Mouse (Mus musculus) midbrain, embryonic 15.5 days (tissue): ENCODE measurements around the gene Cpne4. TPM values are rescaled to one million over a fixed set of nuclear protein-coding genes. Genes with fewer than 3 reads are reported as not detected.
A peak's percentile ranks its signal among the peaks of the same experiment; 100 is the strongest.

ENCODE experiments used
- ATAC-seq: fragments of 200-750 bp; cut with Nextera tagmentation; replicated peaks from 2 replicates; pipeline ENCODE4 v1.8.0; 2017; ENCODE audit warnings: moderate TSS enrichment
- H3K27ac ChIP-seq: fragments of 300-500 bp; sonication (generic); 2 replicates; pipeline ENCODE4 v1.5.1; 2015; ENCODE audit warnings: mild to moderate bottlenecking, inconsistent platforms
- H3K27me3 ChIP-seq: fragments of 300-500 bp; sonication (generic); replicated peaks from 2 replicates; pipeline ENCODE4 v1.6.1; 2015; ENCODE audit warnings: inconsistent platforms
- H3K36me3 ChIP-seq: fragments of 300-500 bp; sonication (generic); replicated peaks from 2 replicates; pipeline ENCODE4 v1.6.1; 2015; ENCODE audit warnings: inconsistent platforms
- H3K4me1 ChIP-seq: fragments of 300-500 bp; sonication (generic); 2 replicates; pipeline ENCODE4 v1.6.1; 2015; ENCODE audit warnings: inconsistent platforms
- H3K4me2 ChIP-seq: fragments of 300-500 bp; sonication (generic); 2 replicates; pipeline ENCODE4 v1.6.1; 2015; ENCODE audit warnings: inconsistent platforms, mild to moderate bottlenecking, moderate library complexity
- H3K4me3 ChIP-seq: fragments of 300-500 bp; sonication (generic); 2 replicates; pipeline ENCODE4 v1.5.1; 2015; ENCODE audit warnings: mild to moderate bottlenecking, inconsistent platforms
- H3K9ac ChIP-seq: fragments of 300-500 bp; sonication (generic); 2 replicates; pipeline ENCODE4 v1.6.1; 2015; ENCODE audit warnings: mild to moderate bottlenecking, inconsistent platforms
- H3K9me3 ChIP-seq: fragments of 300-500 bp; sonication (generic); 2 replicates; pipeline ENCODE4 v1.6.1; 2016; ENCODE audit warnings: inconsistent platforms
- WGBS: fragments of 180-500 bp; shearing (Covaris S2); methylation state at CpG from one replicate; pipeline ENCODE4 v1.1.7; 2015; ENCODE audit warnings: mixed read lengths; 5-methylcytosine and 5-hydroxymethylcytosine counted together
- polyA plus RNA-seq: library from polyadenylated mRNA; unstranded; fragments of >200 nt; fragmentation: Nextera tagmentation; extraction: Ambion mirVana; gene quantifications from 2 replicates; pipeline ENCODE4 v1.2.1, GENCODE M21; 2015

The Cpne4 gene
- polyA plus RNA-seq, 1 experiment from 2014 or later, result 19.6 TPM

DNA sequence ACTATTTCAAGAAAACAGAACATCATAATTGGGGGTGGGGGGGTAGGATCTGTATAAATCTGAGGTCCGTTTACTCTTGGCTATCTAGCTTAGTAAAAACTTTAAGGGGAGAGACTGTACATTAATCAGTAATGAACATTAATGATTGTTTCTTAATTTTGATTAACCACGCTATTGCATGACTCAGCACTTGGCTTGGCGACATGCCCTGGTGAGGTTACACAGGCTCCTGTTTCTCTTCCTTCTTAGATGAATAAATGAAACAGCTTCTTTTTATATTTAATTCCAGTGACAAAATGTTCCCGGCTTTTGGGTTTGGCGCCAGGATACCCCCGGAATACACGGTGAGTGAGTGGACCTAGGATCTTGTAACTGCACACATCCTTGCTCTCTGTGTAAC is 471.1 kb downstream of the Cpne4 start:
- Histone ChIP-seq H3K9ac (no peak overlapping the region), H3K27ac (no peak overlapping the region), H3K4me2 (no peak overlapping the region), H3K4me3 (no peak overlapping the region), H3K9me3 (no peaks in the 10 kb centered on the region), H3K27me3 (no peaks in the 10 kb centered on the region), H3K4me1 (no peaks in the 10 kb centered on the region), H3K36me3 (no peaks in the 10 kb centered on the region)
- ATAC-seq, result no peak
- 93% methylated on average over 7 of the region's 7 CpGs for WGBS

DNA sequence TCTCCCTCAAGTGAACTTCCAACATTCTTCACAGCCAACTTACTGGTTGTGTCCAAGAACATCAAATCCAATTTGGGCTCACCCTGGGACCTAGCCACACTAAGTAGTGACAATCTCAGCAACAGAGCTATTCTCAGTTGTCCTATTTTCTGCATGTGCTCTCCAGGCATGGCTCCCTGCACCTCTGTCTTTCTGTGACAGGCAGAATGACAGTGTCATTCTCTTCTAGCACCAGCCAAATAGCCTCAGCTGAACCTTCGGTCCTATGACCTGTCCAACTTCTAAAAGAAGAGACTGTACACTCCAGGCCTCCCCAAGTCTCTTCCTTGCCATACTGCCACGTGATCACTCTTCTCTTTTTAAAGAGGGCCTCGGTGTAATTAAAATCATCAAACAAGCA is 481.2 kb downstream of the Cpne4 start:
- Histone ChIP-seq H3K9me3 (no peaks in the 10 kb centered on the region), H3K36me3 (no peaks in the 10 kb centered on the region), H3K27ac (no peak overlapping the region), H3K9ac (no peak overlapping the region), H3K4me1 (no peaks in the 10 kb centered on the region), H3K4me2 (no peak overlapping the region), H3K4me3 (no peak overlapping the region), H3K27me3 (no peaks in the 10 kb centered on the region)
- ATAC-seq, result no peak
- 77% methylated on average over 3 of the region's 3 CpGs for WGBS

GRCm38 (mm10) chr9:105032572-105032971 is 485.5 kb downstream of the Cpne4 start:
- no peaks in the 10 kb centered on the region for H3K27me3 ChIP-seq
- 67% methylated on average over 9 of the region's 9 CpGs for WGBS
- H3K4me1 ChIP-seq, result no peaks in the 10 kb centered on the region
- no peak overlapping the region for H3K4me3 ChIP-seq
- H3K4me2 ChIP-seq, result no peak overlapping the region
- H3K9me3 ChIP-seq, result no peaks in the 10 kb centered on the region
- no peaks in the 10 kb centered on the region for H3K36me3 ChIP-seq
- H3K27ac ChIP-seq, result no peak overlapping the region
- no peak overlapping the region for H3K9ac ChIP-seq
- ATAC-seq, result no peak

- Histone ChIP-seq H3K4me2 (no peak overlapping the region), H3K27me3 (no peaks in the 10 kb centered on the region), H3K9me3 (no peaks in the 10 kb centered on the region), H3K27ac (no peak overlapping the region), H3K36me3 (no peaks in the 10 kb centered on the region), H3K9ac (no peak overlapping the region), H3K4me3 (no peak overlapping the region), H3K4me1 (no peaks in the 10 kb centered on the region)
- WGBS, result 90% methylated on average over 7 of the region's 7 CpGs
- no peak for ATAC-seq
Observed at GRCm38 (mm10) chr9:105033641-105034040, 486.6 kb downstream of the Cpne4 start.

- H3K4me1 ChIP-seq, result no peaks in the 10 kb centered on the region
- WGBS, result 73% methylated on average over 3 of the region's 3 CpGs
Observed at GRCm38 (mm10) chr9:105037847-105038246, 490.8 kb downstream of the Cpne4 start.

GRCm38 (mm10) chr9:105046014-105046413 is 498.9 kb downstream of the Cpne4 start:
- Histone ChIP-seq H3K4me2 (no peak overlapping the region), H3K9ac (no peak overlapping the region), H3K36me3 (no peaks in the 10 kb centered on the region), H3K4me1 (peaks cover 18% of the 10 kb centered on the region), H3K9me3 (no peaks in the 10 kb centered on the region), H3K27ac (peak overlapping the region; percentile 12; the same call in 1 of the 2 replicates), H3K27me3 (no peaks in the 10 kb centered on the region), H3K4me3 (no peak overlapping the region)
- no peak for ATAC-seq
- 59% methylated on average over 7 of the region's 7 CpGs for WGBS

More at GRCm38 (mm10) chr9:105037847-105038246, 490.8 kb downstream of the Cpne4 start:
- Histone ChIP-seq H3K4me3 (no peak overlapping the region), H3K27ac (no peak overlapping the region), H3K36me3 (no peaks in the 10 kb centered on the region), H3K27me3 (no peaks in the 10 kb centered on the region), H3K9ac (no peak overlapping the region), H3K9me3 (no peaks in the 10 kb centered on the region), H3K4me2 (no peak overlapping the region)
- ATAC-seq, result no peak

DNA sequence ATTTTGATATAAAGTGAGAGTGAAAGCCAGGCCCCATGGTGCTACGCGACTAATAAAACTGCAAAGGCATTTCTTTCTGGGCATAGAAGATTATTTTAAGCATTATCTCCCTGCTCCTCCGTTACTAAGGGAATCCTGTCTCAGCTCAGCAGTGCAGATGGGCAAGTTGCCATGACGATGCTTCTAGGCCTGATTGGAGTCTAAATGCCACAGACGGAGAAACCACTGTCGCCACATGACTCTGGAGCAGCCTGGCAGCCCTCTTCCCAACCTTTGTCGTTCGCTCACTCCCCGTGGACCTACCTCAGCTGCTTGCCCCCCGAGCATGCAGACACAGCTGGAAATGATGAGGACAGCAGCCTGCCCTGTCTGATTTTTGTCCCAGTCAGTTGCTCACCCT is 501.3 kb downstream of the Cpne4 start:
- peak; percentile 81 for ATAC-seq
- H3K36me3 ChIP-seq, result no peaks in the 10 kb centered on the region
- no peaks in the 10 kb centered on the region for H3K27me3 ChIP-seq
- no peaks in the 10 kb centered on the region for H3K9me3 ChIP-seq
- H3K4me2 ChIP-seq, result no peak overlapping the region
- no peak overlapping the region for H3K4me3 ChIP-seq
- H3K9ac ChIP-seq, result no peak overlapping the region
- WGBS, result 23% methylated on average over 10 of the region's 10 CpGs
- peak overlapping the region; percentile 74 for H3K27ac ChIP-seq
- peaks cover 18% of the 10 kb centered on the region for H3K4me1 ChIP-seq

- Histone ChIP-seq H3K4me1 (peaks cover 29% of the 10 kb centered on the region), H3K27me3 (no peaks in the 10 kb centered on the region), H3K9me3 (no peaks in the 10 kb centered on the region), H3K36me3 (no peaks in the 10 kb centered on the region), H3K4me3 (no peak overlapping the region), H3K27ac (no peak overlapping the region), H3K9ac (no peak overlapping the region), H3K4me2 (no peak overlapping the region)
- 60% methylated on average over 2 of the region's 2 CpGs for WGBS
- no peak for ATAC-seq
Observed at GRCm38 (mm10) chr9:105049636-105050035, 502.6 kb downstream of the Cpne4 start.

DNA sequence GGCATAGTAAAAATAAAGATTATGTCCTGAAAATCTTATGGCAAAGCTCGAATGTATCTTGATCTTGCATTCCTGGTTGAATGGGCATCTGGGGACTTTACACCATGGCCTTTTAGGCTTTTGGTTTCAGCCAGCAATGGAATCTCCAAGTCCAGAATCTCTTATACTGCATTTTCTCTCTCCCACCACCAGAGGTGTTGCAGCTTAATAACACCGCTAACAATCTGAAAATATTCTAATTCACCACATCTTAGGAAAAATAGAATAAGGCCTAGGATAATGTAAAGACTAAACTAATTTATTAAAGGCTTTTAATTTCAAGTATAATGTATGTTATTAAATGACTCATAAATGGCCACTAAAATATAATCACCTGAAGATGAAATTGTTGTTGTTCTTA is 503.2 kb downstream of the Cpne4 start:
- Histone ChIP-seq H3K9ac (no peak overlapping the region), H3K4me3 (no peak overlapping the region), H3K9me3 (no peaks in the 10 kb centered on the region), H3K36me3 (no peaks in the 10 kb centered on the region), H3K27me3 (no peaks in the 10 kb centered on the region), H3K27ac (no peak overlapping the region), H3K4me1 (peaks cover 34% of the 10 kb centered on the region), H3K4me2 (no peak overlapping the region)
- no peak for ATAC-seq
- WGBS, result 63% methylated on average over 2 of the region's 2 CpGs

GRCm38 (mm10) chr9:105053147-105053557 is 506.1 kb downstream of the Cpne4 start, which contains the start of gene Mrpl3:
Mrpl3 (plus strand) TSS chr9:105053239.
- ATAC-seq, result peak; percentile 85
- H3K4me3 ChIP-seq, result peak within 1 kb of the TSS; percentile 100
- WGBS, result under 1% methylated on average over 31 of the region's 31 CpGs

DNA sequence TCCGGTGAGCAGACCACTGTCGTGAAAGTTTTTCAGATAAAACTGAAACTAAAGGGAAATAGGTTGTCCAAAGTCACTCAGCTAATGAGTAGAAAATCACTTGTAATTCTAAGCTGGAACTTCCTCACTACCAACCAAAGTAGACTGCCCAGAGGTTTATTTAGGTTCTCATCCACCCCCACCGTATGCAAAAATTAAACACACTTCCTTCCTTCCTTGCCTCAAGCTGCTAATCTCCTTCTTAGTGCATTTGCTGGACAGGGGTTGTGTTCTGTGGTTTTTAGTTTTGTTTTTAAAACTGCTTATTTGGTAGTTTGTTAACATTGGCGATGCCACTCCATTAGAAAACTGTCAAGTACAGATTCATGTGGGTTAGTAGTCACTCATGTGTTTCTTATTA is 506.7 kb downstream of the Cpne4 start:
- no peaks in the 10 kb centered on the region for H3K27me3 ChIP-seq
- H3K4me2 ChIP-seq, result peak overlapping the region; percentile 81
- no peaks in the 10 kb centered on the region for H3K9me3 ChIP-seq
- peak overlapping the region; percentile 98 for H3K9ac ChIP-seq
- no peak for ATAC-seq
- H3K27ac ChIP-seq, result no peak overlapping the region
- H3K4me1 ChIP-seq, result peaks cover 16% of the 10 kb centered on the region
- WGBS, result 53% methylated on average over 4 of the region's 4 CpGs
- peak overlapping the region; percentile 100 for H3K4me3 ChIP-seq
- peaks cover 30% of the 10 kb centered on the region for H3K36me3 ChIP-seq

More at GRCm38 (mm10) chr9:105053147-105053557, 506.1 kb downstream of the Cpne4 start, which contains the start of gene Mrpl3:
- Histone ChIP-seq H3K27me3 (no peaks in the 10 kb centered on the region), H3K4me1 (peaks cover 21% of the 10 kb centered on the region), H3K4me2 (peak within 1 kb of the TSS; percentile 81), H3K27ac (peak within 1 kb of the TSS; percentile 75), H3K9ac (peak within 1 kb of the TSS; percentile 98), H3K36me3 (peaks cover 24% of the 10 kb centered on the region), H3K9me3 (no peaks in the 10 kb centered on the region)

GRCm38 (mm10) chr9:105069106-105069505 is 522.0 kb downstream of the Cpne4 start:
- Histone ChIP-seq H3K4me2 (no peak overlapping the region), H3K27ac (no peak overlapping the region), H3K9ac (no peak overlapping the region), H3K27me3 (no peaks in the 10 kb centered on the region), H3K36me3 (peaks cover 13% of the 10 kb centered on the region), H3K4me1 (no peaks in the 10 kb centered on the region), H3K4me3 (no peak overlapping the region), H3K9me3 (no peaks in the 10 kb centered on the region)
- WGBS, result 92% methylated on average over 10 of the region's 10 CpGs
- no peak for ATAC-seq

DNA sequence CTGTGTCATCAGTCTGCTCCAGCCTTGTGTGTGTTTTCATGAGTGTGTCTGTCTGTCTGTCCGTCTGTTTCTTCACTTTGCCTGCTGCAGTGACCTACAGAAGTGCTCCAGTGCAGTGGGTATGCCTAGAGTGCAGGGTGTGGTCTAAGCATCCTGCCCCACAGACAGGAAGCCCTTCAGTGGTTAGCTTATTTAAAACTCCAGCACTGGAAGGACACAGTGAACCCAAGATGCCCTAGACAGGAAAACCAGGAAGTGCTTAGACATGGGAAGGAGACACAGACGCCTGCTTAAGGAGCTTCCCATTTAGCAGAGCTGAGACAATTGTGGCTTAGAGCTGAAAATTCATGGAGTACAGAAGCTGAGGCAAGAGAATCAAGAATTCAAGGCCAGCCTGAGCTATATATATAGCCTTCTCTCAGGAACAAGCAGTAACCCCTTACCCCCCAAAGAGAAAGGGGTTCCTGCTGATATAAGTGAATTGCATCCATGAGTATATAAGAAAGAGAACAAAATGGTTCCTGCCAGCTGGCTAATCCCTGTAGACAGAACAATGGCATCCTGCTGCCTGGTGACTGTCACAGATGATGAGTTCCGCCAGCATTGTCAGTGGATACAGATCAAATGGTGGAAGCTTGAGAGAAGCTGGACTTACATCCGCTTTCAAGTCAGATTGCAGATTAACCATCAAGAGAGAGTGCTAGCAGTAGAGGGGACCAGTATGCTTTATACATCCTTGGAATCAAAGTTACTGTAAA is 526.1 kb downstream of the Cpne4 start:
- H3K27me3 ChIP-seq, result no peaks in the 10 kb centered on the region
- H3K9me3 ChIP-seq, result no peaks in the 10 kb centered on the region
- no peak overlapping the region for H3K4me3 ChIP-seq
- WGBS, result 42% methylated on average over 4 of the region's 4 CpGs
- no peak overlapping the region for H3K9ac ChIP-seq
- no peak overlapping the region for H3K27ac ChIP-seq
- H3K36me3 ChIP-seq, result peaks cover 18% of the 10 kb centered on the region
- H3K4me2 ChIP-seq, result no peak overlapping the region
- ATAC-seq, result no peak
- no peaks in the 10 kb centered on the region for H3K4me1 ChIP-seq
